Mouse (Mus musculus) liver, adult 2 months (tissue): Measurements from ENCODE around the gene Psmd13.

ENCODE experiments used
- CTCF ChIP-seq: fragments of 200-500 bp; IDR thresholded peaks from 2 replicates; pipeline ENCODE4 v1.5.1; 2011; ENCODE audit warnings: low read depth, low read length, control low read depth
- POLR2A ChIP-seq: fragments of 200-500 bp; IDR thresholded peaks from 2 replicates; pipeline ENCODE4 v1.6.1; 2011; ENCODE audit warnings: low read length, control low read depth; ENCODE audit not compliant: insufficient read depth; ENCODE audit errors: extremely low read depth

DNA sequence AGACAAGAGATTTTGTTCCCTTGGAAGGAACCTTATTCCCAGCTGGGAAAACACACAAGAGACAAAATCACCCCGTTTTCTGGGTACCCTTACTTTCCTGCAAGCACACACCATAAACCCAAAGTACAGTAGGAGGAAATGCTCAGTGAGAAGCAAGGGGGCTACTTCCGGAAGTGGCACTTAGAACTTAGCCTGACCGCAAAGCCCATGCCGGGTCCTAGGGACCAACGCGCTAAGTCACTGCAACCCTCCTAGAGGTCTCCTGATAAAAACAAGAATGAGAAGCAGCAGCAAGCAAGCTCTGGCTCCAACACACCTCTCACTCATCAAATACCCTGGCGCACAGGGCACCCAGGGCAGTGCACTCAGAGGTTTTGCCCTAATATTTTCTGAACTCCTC is 2.4 kb upstream of the Psmd13 start:
- no peak for TF ChIP-seq CTCF
- no peak for TF ChIP-seq POLR2A
